Mouse (Mus musculus) embryonic fibroblast, embryonic 13.5 days (primary cell): Measurements from ENCODE around the gene Ehmt1. TPM values are rescaled to one million over a fixed set of nuclear protein-coding genes. Genes with fewer than 3 reads are reported as not detected.

Experiments used
- H3K27ac ChIP-seq: 2 replicates; pipeline ENCODE4 v1.5.1; 2012; ENCODE audit warnings: low read length, control low read depth, inconsistent platforms; ENCODE audit not compliant: insufficient read depth
- H3K4me1 ChIP-seq: 2 replicates; pipeline ENCODE4 v1.6.1; 2011; ENCODE audit warnings: low read length; ENCODE audit not compliant: control insufficient read depth, insufficient read depth
- H3K4me3 ChIP-seq: 2 replicates; pipeline ENCODE4 v1.5.1; 2011; ENCODE audit warnings: mild to moderate bottlenecking, control low read depth, low read length; ENCODE audit not compliant: insufficient read depth
- CTCF ChIP-seq: IDR thresholded peaks from 2 replicates; pipeline ENCODE4 v1.5.1; 2011; ENCODE audit warnings: mild to moderate bottlenecking, control low read depth, low read length, moderate library complexity, borderline replicate concordance; ENCODE audit not compliant: insufficient read depth
- POLR2A ChIP-seq: IDR thresholded peaks from 2 replicates; pipeline ENCODE4 v1.6.1; 2011; ENCODE audit warnings: low read depth, mild to moderate bottlenecking, control low read depth, low read length, moderate library complexity
- polyA plus RNA-seq: library from polyadenylated mRNA; stranded (reverse); fragments of >200 nt; gene quantifications from 2 replicates; pipeline ENCODE4 v1.2.4, GENCODE M21; 2011; ENCODE audit warnings: low read depth; ENCODE audit not compliant: missing spikeins, insufficient read length

The Ehmt1 gene
- polyA plus RNA-seq, 1 experiment, result 65.5 TPM

DNA sequence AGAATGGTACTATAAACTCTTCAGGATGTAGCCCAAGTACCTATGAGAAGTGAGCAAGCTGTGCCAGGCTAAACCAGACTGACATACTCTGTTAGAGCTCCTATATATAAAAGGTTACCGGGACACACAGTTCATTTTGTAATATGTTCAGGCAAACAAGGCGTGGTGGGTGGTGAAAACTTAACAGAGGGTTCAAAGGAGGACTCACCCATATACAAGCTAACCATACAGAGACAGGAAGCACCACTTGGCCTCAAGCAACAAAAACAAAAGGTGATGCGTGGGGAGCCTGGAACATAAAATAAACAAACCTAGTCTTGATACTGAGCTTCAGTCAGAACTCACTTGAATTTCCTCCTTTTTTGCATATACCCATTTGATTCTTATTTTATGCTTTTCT is 88.8 kb downstream of the Ehmt1 start:
- no peak for TF ChIP-seq POLR2A
- TF ChIP-seq CTCF, result no peak
- H3K4me1 ChIP-seq, result no peaks in the 10 kb centered on the region
- no peak overlapping the region for H3K27ac ChIP-seq
- no peak overlapping the region for H3K4me3 ChIP-seq

GRCm38 (mm10) chr2:24809746-24810145 is 109.7 kb downstream of the Ehmt1 start:
- no peaks in the 10 kb centered on the region for H3K4me1 ChIP-seq
- TF ChIP-seq POLR2A, result no peak
- TF ChIP-seq CTCF, result no peak
- H3K27ac ChIP-seq, result no peak overlapping the region
- H3K4me3 ChIP-seq, result no peak overlapping the region

DNA sequence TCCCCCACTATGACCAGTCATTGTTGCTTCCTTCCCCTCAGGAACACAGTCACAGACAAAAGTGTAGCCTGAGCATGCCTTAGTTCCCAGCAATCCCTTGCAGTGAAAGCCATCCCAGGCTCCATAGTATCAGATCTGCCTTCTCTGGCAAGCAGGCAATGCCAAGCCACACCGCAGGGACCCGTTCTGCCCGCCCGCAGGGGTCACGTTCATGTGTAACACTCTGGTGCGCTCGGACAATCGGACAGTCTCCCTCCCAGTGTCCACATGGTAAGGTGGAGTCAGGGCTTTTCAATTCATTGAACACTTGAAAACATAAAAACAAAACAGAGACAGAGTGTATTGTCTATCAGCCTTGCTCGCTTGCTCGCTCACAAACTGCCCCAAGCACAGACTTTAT is 111.7 kb downstream of the Ehmt1 start:
- Histone ChIP-seq H3K4me1 (no peaks in the 10 kb centered on the region), H3K4me3 (no peak overlapping the region), H3K27ac (no peak overlapping the region)
- no peak for TF ChIP-seq POLR2A
- TF ChIP-seq CTCF, result no peak

DNA sequence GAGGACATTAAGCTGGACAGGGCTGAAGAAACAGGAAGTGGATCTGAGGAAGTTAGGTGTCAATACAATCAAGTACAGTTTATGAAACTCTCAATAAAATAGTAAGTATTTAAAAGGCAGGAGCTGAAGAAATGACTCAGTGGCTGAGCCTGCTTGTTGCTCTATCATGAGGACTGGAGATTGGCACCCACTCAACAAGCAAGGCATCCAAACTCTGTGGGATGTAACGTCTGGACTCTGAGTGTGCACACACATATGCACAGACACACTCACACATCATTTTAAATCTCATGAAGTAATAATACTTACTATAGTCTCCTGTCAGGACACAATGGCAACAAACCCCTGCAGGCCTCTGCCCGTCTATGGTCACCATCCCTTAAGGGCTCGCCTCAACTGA is 112.4 kb downstream of the Ehmt1 start:
- H3K4me3 ChIP-seq, result no peak overlapping the region
- no peaks in the 10 kb centered on the region for H3K4me1 ChIP-seq
- TF ChIP-seq POLR2A (no peak), CTCF (no peak)
- no peak overlapping the region for H3K27ac ChIP-seq

- TF ChIP-seq POLR2A (no peak), CTCF (no peak)
- H3K4me3 ChIP-seq, result no peak overlapping the region
These were observed 113.3 kb downstream of the Ehmt1 start for GRCm38 (mm10) chr2:24806143-24806542.

DNA sequence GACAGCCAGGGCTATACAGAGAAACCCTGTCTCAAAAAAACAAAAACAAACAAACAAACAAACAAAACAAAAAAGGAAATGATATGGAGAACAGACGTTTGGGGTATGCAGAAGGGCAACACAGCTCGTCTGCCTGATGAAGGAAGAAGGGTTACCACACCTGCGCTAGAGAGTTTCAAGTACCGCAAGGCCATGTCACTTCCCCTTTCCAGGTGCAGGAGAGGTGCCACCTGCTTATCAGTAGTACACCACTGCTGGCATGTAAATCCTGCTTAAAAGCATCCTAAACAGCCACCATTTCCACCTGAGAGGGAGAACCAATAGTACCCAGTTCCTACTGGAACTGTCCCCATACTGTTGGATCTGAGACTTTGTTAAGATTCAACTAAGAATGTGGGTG is 113.8 kb downstream of the Ehmt1 start:
- TF ChIP-seq POLR2A (no peak), CTCF (no peak)
- no peak overlapping the region for H3K4me3 ChIP-seq
- no peak overlapping the region for H3K27ac ChIP-seq
- H3K4me1 ChIP-seq, result no peaks in the 10 kb centered on the region

More at GRCm38 (mm10) chr2:24806143-24806542, 113.3 kb downstream of the Ehmt1 start:
- H3K27ac ChIP-seq, result no peak overlapping the region
- H3K4me1 ChIP-seq, result no peaks in the 10 kb centered on the region

DNA sequence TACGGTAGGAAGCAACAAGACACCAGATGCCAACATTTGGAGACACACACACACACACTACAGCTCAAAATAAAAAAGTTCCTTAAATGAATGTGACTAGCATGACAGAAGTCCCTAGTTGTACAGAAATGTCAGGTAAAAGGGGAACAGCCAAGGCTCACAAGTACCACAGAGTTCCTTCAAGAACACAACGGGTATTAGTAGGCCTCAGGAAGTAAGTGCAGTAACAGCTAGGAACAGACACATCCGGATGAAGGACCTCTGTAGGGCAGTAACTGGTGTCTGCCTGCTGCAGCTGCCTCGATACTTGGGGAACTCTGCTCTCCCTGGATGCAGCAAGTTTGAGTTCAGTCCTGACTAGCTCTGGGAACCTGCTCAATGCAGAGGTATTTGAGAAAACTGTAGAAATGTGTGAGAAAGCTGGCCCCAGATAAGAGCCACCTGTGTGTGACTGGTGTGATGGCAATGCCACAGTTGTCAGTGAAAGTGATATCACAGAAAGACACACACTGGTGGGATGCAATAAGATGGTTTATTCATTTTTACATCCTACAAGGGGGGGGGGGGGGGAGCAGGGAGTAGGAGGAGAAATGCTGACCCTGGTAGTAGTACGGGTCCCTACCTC is 122.5 kb downstream of the Ehmt1 start:
- H3K27ac ChIP-seq, result no peak overlapping the region
- TF ChIP-seq CTCF, result no peak
- no peak for TF ChIP-seq POLR2A

GRCm38 (mm10) chr2:24787250-24787649 is 132.2 kb downstream of the Ehmt1 start:
- TF ChIP-seq CTCF, result no peak
- TF ChIP-seq POLR2A, result no peak
- H3K4me3 ChIP-seq, result no peak overlapping the region
- no peak overlapping the region for H3K27ac ChIP-seq
- H3K4me1 ChIP-seq, result no peaks in the 10 kb centered on the region

More for the DNA sequence above, 122.5 kb downstream of the Ehmt1 start:
- Histone ChIP-seq H3K4me1 (no peaks in the 10 kb centered on the region), H3K4me3 (no peak overlapping the region)

- Histone ChIP-seq H3K4me3 (no peak overlapping the region), H3K27ac (no peak overlapping the region), H3K4me1 (no peaks in the 10 kb centered on the region)
- TF ChIP-seq POLR2A, result no peak
- TF ChIP-seq CTCF, result no peak
These were observed 138.2 kb downstream of the Ehmt1 start for GRCm38 (mm10) chr2:24781253-24781652.

DNA sequence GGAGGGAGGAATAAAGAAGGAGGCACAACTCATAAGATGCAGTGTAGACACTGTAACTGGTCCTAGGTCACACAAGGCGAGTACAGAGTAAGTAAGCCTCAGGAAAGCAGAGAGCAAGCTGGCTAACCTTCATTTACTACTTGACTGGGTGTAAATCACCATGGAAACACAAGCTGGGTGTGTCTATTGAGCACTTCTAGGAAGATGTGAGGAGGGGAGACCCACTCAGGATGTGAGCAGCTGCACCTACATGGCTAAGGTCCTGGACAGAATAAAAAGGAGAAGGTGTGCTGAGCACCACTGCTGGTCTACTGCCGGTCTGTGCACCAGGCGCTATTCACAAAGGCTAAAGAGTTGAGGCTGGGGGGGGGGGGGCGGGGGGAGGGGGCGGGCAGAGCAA is 142.6 kb downstream of the Ehmt1 start:
- no peaks in the 10 kb centered on the region for H3K4me1 ChIP-seq
- TF ChIP-seq CTCF (no peak), POLR2A (no peak)

More for the DNA sequence above, 142.6 kb downstream of the Ehmt1 start:
- H3K4me3 ChIP-seq, result no peak overlapping the region
- H3K27ac ChIP-seq, result no peak overlapping the region
